Mouse (Mus musculus) kidney, embryonic 16.5 days (tissue): ENCODE data around the gene Sypl2. TPM values are rescaled to one million over a fixed set of nuclear protein-coding genes. Genes with fewer than 3 reads are reported as not detected.
A peak's percentile ranks its signal among the peaks of the same experiment; 100 is the strongest.
"Not testable (repeated sequence)": the region's sequence is repeated elsewhere in the genome, so short reads cannot be mapped to it uniquely, and the experiment has no call there.

Experiments used
- ATAC-seq: fragments of 200-750 bp; cut with Nextera tagmentation; 2 replicates; pipeline ENCODE4 v1.8.0; 2017; ENCODE audit warnings: moderate TSS enrichment; ENCODE audit not compliant: low FRiP score, low TSS enrichment
- H3K27ac ChIP-seq: fragments of 300-500 bp; sonication (generic); 2 replicates; pipeline ENCODE4 v1.5.1; 2014; ENCODE audit warnings: low read length
- H3K27me3 ChIP-seq: fragments of 300-500 bp; sonication (generic); 2 replicates; pipeline ENCODE4 v1.6.1; 2014; ENCODE audit warnings: low read length, control low read depth, mixed read lengths; ENCODE audit not compliant: insufficient read depth
- H3K36me3 ChIP-seq: fragments of 300-500 bp; sonication (generic); 2 replicates; pipeline ENCODE4 v1.6.1; 2014; ENCODE audit warnings: low read length, control low read depth, mixed read lengths; ENCODE audit not compliant: insufficient read depth
- H3K4me1 ChIP-seq: fragments of 300-500 bp; sonication (generic); 2 replicates; pipeline ENCODE4 v1.6.1; 2014; ENCODE audit warnings: low read length, control low read depth, mixed read lengths; ENCODE audit not compliant: insufficient read depth
- H3K4me2 ChIP-seq: fragments of 300-500 bp; sonication (generic); replicated peaks from 2 replicates; pipeline ENCODE4 v1.6.1; 2014; ENCODE audit warnings: low read depth, low read length
- H3K4me3 ChIP-seq: fragments of 300-500 bp; sonication (generic); 2 replicates; pipeline ENCODE4 v1.5.1; 2014; ENCODE audit warnings: mild to moderate bottlenecking, low read length
- H3K9ac ChIP-seq: fragments of 300-500 bp; sonication (generic); replicated peaks from 2 replicates; pipeline ENCODE4 v1.6.1; 2014; ENCODE audit warnings: low read length
- H3K9me3 ChIP-seq: fragments of 300-500 bp; sonication (generic); 2 replicates; pipeline ENCODE4 v1.6.1; 2016; ENCODE audit warnings: low read length, control low read depth
- WGBS: fragments of 180-500 bp; shearing (Covaris S2); extraction: QIAGEN DNeasy Blood & Tissue Kit; methylation state at CpG from one replicate; pipeline ENCODE4 v1.1.7; 2014; 5-methylcytosine and 5-hydroxymethylcytosine counted together
- polyA plus RNA-seq: library from polyadenylated mRNA; unstranded; fragments of >200 nt; fragmentation: Nextera tagmentation; extraction: Ambion mirVana; gene quantifications from 2 replicates; pipeline ENCODE4 v1.2.1, GENCODE M21; 2015

The Sypl2 gene
- polyA plus RNA-seq, result 3.7 and 5.0 TPM in 2 replicates

GRCm38 (mm10) chr3:108226558-108227350 lies at the start of gene Sypl2:
Gene Sypl2, minus strand, starts transcription at chr3:108226648.
- H3K27ac ChIP-seq, result peak within 1 kb of the TSS; percentile 58
- peaks cover 16% of the 10 kb centered on the region; the same call in 1 of the 2 replicates for H3K4me1 ChIP-seq
- ATAC-seq, result peak; percentile 50; the same call in 1 of the 2 replicates
- peak within 1 kb of the TSS; percentile 57 for H3K4me3 ChIP-seq
- peak within 1 kb of the TSS; percentile 79 for H3K4me2 ChIP-seq
- H3K27me3 ChIP-seq, result peaks cover 29% of the 10 kb centered on the region
- H3K36me3 ChIP-seq, result no peaks in the 10 kb centered on the region
- WGBS, result 2% methylated on average over 44 of the region's 44 CpGs
- no peaks in the 10 kb centered on the region for H3K9me3 ChIP-seq
- peak within 1 kb of the TSS; percentile 73 for H3K9ac ChIP-seq

GRCm38 (mm10) chr3:108259319-108259718 lies 32.9 kb upstream of the Sypl2 start:
- peaks cover 21% of the 10 kb centered on the region for H3K4me1 ChIP-seq
- 81% methylated on average over 3 of the region's 3 CpGs for WGBS
- H3K27ac ChIP-seq, result no peak overlapping the region
- ATAC-seq, result no peak
- H3K9me3 ChIP-seq, result no peaks in the 10 kb centered on the region
- H3K9ac ChIP-seq, result no peak overlapping the region
- H3K27me3 ChIP-seq, result no peaks in the 10 kb centered on the region
- H3K4me3 ChIP-seq, result no peak overlapping the region
- peaks cover 16% of the 10 kb centered on the region for H3K36me3 ChIP-seq
- H3K4me2 ChIP-seq, result no peak overlapping the region

DNA sequence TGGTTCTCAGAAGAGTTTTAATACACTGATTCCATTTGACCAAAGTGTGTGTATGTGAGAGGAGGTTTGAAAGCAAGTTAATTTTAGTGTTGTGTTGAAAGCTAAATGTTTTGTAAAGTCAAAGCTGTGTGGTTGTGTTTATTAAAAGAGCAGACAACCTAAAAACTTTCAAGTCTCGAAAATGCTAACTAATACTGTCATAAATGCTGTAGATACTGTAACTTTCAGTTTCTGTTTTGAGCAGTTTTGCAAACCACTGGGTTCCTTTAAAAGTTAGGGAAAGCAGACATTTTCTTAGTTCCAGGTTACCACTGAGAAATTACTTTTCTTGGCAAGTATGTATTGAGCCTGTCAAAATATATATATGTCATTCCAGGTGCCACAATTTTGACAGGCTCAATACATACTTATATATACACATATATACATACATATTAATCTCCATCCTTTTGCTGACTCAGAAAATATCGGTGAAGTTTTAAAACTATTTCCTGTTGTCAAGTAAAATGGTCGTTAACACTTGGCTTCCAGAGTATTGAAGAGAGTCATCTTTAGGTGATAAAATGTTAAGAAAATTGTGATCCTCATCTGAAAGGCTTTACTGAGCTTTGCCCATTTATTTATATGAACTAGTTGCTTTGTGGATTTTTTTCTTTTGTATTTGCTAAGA lies 31.5 kb upstream of the Sypl2 start:
- Histone ChIP-seq H3K4me1 (peaks cover 21% of the 10 kb centered on the region), H3K9me3 (no peaks in the 10 kb centered on the region), H3K4me2 (peak overlapping the region; percentile 91), H3K4me3 (peak overlapping the region; percentile 79), H3K27ac (no peak overlapping the region), H3K27me3 (no peaks in the 10 kb centered on the region), H3K9ac (peak overlapping the region; percentile 87), H3K36me3 (peaks cover 10% of the 10 kb centered on the region)
- WGBS, result 67% methylated on average over 3 of the region's 3 CpGs
- no peak for ATAC-seq

GRCm38 (mm10) chr3:108256719-108257637 lies 30.5 kb upstream of the Sypl2 start, which contains the start of gene Psma5:
Gene Psma5, plus strand, starts transcription at chr3:108256926.
- H3K9me3 ChIP-seq, result no peaks in the 10 kb centered on the region
- peak within 1 kb of the TSS; percentile 79 for H3K4me3 ChIP-seq
- peak within 1 kb of the TSS; percentile 91 for H3K4me2 ChIP-seq
- no peaks in the 10 kb centered on the region for H3K27me3 ChIP-seq
- H3K27ac ChIP-seq, result peak within 1 kb of the TSS; percentile 71
- under 1% methylated on average over 79 of the region's 79 CpGs for WGBS
- peak; percentile 100 for ATAC-seq
- 0 out of 2 replicates have a peak, but pooled peaks cover 3% of the 10 kb centered on the region for H3K36me3 ChIP-seq
- peak within 1 kb of the TSS; percentile 87 for H3K9ac ChIP-seq
- peaks cover 21% of the 10 kb centered on the region for H3K4me1 ChIP-seq

DNA sequence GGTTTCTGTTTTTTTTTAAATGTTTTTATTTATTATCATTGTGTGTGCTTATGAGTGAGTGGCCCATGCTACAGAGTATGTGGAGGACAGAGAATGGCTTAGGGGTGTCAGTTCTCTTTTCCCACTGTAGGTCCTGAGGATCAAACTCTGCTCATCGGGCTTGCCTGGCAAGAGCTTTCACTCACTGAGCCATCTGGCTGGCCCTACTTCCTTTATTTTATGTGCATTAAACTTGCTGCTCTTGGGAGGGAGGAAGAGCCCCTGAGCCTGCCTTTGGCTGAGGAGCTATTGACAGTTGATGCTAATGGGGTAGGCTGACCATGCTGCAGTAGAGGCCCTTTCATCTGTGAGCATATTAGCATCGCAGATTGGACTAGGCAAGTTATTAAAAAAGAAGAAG lies 20.4 kb upstream of the Sypl2 start:
- WGBS, result 81% methylated on average over 2 of the region's 2 CpGs
- Histone ChIP-seq H3K4me2 (no peak overlapping the region), H3K27ac (no peak overlapping the region), H3K27me3 (no peaks in the 10 kb centered on the region), H3K9me3 (no peaks in the 10 kb centered on the region), H3K9ac (no peak overlapping the region), H3K36me3 (no peaks in the 10 kb centered on the region), H3K4me1 (no peaks in the 10 kb centered on the region), H3K4me3 (no peak overlapping the region)
- no peak for ATAC-seq

DNA sequence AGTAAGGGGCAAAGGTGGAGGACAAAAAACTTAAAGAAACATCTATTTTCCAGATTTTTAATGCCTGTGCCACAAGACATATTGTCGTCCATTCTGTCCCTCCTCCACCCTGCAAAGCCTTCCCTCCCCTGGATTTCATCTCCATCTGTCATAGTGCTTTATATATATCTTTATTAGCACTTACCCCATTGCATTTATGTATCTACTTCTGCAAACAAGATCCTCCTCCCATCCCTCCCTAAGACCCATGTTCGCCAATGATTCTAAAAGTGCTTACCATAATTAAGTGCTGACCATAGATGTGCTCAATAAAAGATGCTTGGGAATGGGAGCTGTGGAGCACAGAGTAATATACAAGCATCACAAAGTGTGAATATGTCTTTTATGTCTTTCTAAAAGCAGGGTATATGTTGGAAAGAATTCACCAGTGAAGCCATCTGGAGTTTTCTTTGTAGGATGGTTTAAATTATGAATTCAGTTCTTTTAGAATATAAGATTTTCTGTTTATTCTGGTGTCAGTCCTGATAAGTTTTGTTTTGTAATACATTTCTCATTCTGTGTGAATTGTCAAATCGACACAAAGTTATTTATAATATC lies 14.9 kb upstream of the Sypl2 start:
- ATAC-seq, result no peak
- 94% methylated on average over 3 of the region's 3 CpGs for WGBS
- Histone ChIP-seq H3K27me3 (no peaks in the 10 kb centered on the region), H3K27ac (no peak overlapping the region), H3K36me3 (no peaks in the 10 kb centered on the region), H3K9me3 (peaks cover 3% of the 10 kb centered on the region; the same call in 1 of the 2 replicates), H3K4me2 (no peak overlapping the region), H3K9ac (no peak overlapping the region), H3K4me3 (no peak overlapping the region), H3K4me1 (no peaks in the 10 kb centered on the region)

GRCm38 (mm10) chr3:108237474-108238102 lies 11.1 kb upstream of the Sypl2 start:
- not testable (repeated sequence) for H3K4me1 ChIP-seq, H3K9me3 ChIP-seq, H3K27ac ChIP-seq, H3K36me3 ChIP-seq, H3K4me3 ChIP-seq, H3K4me2 ChIP-seq, H3K9ac ChIP-seq, H3K27me3 ChIP-seq, ATAC-seq
- 84% methylated on average over 4 of the region's 4 CpGs for WGBS

GRCm38 (mm10) chr3:108231646-108232045 lies 5.2 kb upstream of the Sypl2 start:
- Histone ChIP-seq H3K4me1 (peaks cover 9% of the 10 kb centered on the region; the same call in 1 of the 2 replicates), H3K9me3 (no peaks in the 10 kb centered on the region), H3K9ac (no peak overlapping the region), H3K4me2 (no peak overlapping the region), H3K36me3 (no peaks in the 10 kb centered on the region), H3K27ac (0 out of 2 replicates have a peak overlapping the region, but pooled peaks have one; percentile 27), H3K27me3 (0 out of 2 replicates have a peak, but pooled peaks cover 4% of the 10 kb centered on the region), H3K4me3 (no peak overlapping the region)
- 65% methylated on average over 4 of the region's 4 CpGs for WGBS
- ATAC-seq, result 0 out of 2 replicates have a peak, but pooled peaks have one; percentile 31
